Mouse (Mus musculus) splenic B cell, adult 2 months (primary cell): ENCODE measurements around the gene Tkt.
"Not testable (repeated sequence)": the region's sequence is repeated elsewhere in the genome, so short reads cannot be mapped to it uniquely, and the experiment has no call there.

Source experiments
- DNase-seq: peaks from one replicate; pipeline ENCODE4 v3.0.0-alpha.2; 2011; ENCODE audit warnings: low read depth, low spot score
- H3K27me3 ChIP-seq: 2 replicates; pipeline ENCODE4 v1.6.1; 2012; ENCODE audit warnings: mild to moderate bottlenecking, low read length, moderate library complexity, mixed read lengths; ENCODE audit not compliant: control insufficient read depth, poor library complexity, insufficient read depth, severe bottlenecking
- H3K36me3 ChIP-seq: 2 replicates; pipeline ENCODE4 v1.6.1; 2012; ENCODE audit warnings: mild to moderate bottlenecking, low read length, moderate library complexity, mixed read lengths; ENCODE audit not compliant: control insufficient read depth, poor library complexity, insufficient read depth, severe bottlenecking

Gene Tkt

DNA sequence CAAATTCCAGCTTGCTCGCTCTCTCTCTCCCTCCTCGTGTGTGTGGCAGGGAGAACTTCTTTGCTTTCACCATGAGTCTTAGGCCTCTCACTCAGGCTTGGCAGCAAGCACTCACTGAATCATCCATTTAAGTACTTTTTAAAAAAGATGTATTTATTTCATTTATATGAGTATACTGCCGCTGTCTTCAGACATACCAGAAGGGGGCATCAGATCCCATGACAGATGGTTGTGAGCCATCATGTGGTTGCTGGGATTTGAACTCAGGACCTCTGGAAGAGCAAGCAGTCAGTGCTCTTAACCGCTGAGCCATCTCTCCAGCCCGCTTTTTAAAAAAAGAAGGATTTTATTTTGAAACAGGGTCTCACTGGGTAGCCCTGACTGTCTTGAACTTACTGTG is 4.8 kb upstream of the Tkt start:
- H3K36me3 ChIP-seq, DNase-seq, H3K27me3 ChIP-seq: not testable (repeated sequence)

DNA sequence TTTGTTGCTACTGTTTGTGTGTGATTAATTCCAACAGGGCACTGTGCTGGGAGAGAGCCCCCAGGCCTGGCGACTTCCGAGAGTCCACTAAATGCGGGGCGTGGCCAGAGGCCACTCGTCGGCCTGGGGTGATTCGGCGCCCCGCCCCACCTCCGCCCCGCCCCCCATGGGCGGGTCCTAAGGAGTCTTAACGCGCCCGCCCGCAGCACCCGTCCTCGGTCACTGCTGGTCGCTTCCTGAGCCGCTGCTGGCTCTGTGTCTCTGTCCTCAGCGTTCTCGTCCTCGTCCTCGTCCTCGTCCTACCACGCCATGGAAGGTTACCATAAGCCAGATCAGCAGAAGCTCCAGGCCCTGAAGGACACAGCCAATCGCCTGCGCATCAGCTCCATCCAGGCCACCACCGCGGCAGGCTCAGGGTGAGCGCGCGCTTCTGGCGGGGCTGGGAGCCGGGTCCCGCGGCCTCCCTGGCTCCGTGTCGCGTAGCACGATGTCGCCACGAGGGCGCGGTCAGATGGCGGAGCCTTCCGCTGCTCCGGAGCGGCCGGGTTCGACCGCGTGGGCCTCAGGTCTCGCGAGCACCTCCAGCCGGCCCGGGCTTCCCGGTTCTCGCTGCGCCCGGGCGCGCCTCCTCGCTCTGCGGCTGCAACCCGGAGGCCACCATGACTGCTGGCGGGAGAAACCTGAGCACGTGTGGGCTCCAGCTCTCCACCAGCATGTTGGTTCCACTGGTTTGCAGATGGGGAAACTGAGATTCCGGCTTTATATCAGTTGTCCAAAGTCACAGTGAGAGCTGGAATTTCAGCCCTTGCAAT is 1.0 kb downstream of the Tkt start:
- no peaks in the 10 kb centered on the region for H3K27me3 ChIP-seq
- peak; percentile 92 for DNase-seq
- no peaks in the 10 kb centered on the region for H3K36me3 ChIP-seq

DNA sequence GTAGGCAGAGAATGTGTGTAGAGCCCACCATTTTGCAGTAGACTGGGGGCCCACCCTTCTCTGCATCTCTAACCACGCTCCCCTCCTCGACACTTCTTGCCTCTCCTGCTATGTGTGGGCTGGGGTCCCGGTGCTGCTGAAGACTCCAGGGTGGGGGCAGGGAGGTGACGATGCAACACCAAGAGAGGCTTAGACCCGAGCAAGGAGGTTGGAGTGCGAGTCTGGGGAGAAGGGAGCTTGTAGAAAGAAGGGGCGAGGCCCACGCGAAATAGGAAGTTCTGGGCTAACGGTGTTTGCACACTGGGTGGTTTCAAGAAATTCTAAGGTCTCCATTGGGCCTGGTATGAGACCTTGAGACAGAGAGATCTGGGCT is 1.6 kb downstream of the Tkt start:
- Histone ChIP-seq H3K36me3 (no peaks in the 10 kb centered on the region), H3K27me3 (no peaks in the 10 kb centered on the region)
- DNase-seq, result peak; percentile 39

DNA sequence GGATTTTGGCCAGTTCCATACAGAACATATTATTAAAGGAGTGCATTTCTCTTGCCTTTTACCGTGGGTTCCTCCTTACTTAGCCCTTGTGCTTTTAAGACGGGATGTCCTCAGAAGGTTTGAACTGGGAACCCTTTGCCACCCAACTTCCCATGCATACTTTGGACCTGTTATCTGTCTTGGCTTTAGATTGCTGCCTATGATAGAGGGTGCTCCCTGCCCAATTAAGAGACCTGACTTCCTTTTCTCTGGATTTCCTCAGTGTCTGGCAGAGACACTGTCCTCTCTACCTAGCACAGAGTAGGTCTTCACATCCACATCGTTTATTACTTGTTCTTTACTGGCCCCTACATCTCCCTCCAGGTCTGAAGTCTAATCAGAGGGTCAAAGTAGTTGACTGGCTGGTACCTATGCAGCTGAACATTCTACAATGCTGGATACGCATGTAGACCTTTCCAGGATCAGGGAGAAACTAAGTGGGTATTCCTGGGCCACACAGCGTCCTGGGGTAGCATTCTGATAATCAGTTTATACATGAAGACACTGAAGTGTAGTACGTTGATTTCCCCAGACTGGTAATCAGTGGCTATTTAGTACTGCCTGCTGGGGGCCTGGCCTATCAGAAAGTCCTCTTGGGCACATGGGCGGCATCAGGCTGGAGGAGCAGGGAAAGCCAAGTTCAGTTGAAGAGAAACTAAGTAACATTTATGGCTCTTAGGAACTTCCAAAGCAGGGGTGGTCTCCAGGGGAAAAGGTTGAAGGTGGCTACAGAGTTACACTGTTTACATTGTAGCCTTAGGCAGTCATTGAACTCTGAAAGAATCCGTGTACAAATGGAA is 2.3 kb downstream of the Tkt start:
- no peak for DNase-seq
- H3K27me3 ChIP-seq, result no peaks in the 10 kb centered on the region
- no peaks in the 10 kb centered on the region for H3K36me3 ChIP-seq

DNA sequence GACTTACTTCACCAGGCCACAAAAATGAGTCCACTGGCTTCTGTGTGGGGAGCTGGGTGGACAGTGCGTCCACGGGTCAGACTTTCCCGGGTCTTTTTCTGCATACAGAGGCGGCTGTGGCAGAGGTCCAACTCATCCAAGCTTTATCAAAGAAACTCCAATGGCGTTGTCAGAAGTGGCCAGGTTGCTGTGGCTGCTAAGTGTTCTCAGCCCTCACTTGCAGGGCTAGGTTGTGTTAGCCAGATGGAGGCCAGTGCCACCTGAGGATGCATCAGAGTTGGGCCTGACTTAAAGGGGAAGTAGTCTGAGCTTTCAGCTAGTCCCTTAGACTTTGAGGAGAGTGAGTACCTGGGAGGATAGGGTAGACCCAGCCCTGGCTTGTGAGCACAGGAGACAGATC is 3.4 kb downstream of the Tkt start:
- H3K27me3 ChIP-seq, result no peaks in the 10 kb centered on the region
- H3K36me3 ChIP-seq, result peaks cover 4% of the 10 kb centered on the region
- peak; percentile 38 for DNase-seq

DNA sequence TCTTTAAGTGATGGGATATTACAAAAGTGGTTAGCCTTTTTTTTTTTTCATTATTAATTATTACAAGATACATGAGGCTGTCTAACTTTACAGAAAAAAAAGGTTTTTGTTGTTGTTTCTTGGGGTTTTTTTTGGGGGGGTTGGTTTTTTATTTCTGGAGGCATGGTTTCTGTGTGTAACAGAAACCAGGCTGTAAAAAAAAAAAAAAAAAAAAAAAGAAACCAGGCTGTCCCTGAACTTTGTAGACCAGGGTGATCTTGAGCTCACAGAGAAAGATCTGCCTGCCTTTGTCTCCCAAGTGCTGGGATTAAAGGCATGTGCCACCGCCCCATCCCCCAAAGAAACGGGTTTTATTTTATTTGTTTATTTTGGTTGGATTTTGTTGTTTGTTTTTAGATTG is 3.8 kb downstream of the Tkt start:
- Histone ChIP-seq H3K27me3 (no peaks in the 10 kb centered on the region), H3K36me3 (peaks cover 5% of the 10 kb centered on the region)
- DNase-seq, result no peak

DNA sequence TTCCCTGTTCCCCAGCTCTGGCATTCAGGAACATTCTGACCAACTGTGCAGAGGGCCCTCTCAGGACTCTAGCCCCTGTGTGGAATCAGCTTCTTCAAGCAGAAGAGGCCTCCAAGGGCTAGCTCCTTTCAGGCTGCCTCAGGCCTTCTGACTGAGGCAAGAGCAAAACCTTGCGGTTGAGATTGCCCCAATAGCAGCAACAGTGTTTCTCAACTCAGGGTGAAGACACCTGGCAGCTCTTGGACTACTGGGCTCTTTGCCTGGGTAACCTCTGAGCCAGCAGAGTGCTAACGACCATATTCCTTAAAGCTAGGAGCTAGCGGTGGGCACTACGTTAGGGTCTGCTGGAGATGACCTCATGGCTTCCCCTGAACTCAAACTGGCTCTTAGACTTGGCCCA is 5.0 kb downstream of the Tkt start:
- no peak for DNase-seq
- Histone ChIP-seq H3K27me3 (no peaks in the 10 kb centered on the region), H3K36me3 (peaks cover 6% of the 10 kb centered on the region)

DNA sequence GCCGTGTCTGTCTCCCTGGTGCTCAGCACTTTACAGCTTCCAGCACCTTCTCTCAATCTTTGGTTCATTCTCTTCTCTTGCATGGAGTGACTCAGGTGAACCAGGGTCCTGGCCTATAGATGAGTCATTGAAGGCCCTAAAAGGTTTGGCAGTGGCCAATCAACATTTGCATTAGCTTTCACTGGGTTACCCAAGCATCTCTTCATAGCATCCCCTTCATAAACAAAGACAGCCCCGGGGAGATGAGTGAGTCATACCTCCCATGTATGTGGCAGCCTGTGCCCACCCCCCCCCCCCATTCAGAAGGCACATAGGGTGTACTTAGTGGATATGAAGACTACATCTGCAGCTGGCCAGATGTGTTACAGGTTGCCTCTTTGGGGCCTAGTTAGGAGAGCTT is 8.5 kb downstream of the Tkt start:
- DNase-seq, result no peak
- Histone ChIP-seq H3K27me3 (no peaks in the 10 kb centered on the region), H3K36me3 (peaks cover 21% of the 10 kb centered on the region)

DNA sequence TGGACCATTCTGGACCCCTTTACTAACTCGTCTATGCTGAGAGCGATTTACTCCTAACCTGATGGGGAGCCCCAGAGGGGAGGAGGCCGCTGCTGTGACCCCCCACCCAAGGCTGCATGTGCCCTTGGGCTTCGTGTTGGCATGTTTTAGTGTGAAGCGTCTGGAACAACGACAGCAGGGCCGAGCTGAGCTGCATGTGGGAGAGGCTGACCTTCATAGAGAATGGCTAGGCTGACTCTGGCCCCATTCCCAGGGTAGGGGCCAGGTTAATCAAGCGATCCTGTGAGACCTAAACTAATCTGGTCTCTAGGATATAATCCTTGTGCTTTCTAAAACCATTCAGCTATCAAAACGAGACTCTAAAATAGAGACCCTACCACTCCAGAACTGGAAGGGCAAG is 9.6 kb downstream of the Tkt start:
- no peak for DNase-seq
- no peaks in the 10 kb centered on the region for H3K27me3 ChIP-seq
- H3K36me3 ChIP-seq, result peaks cover 21% of the 10 kb centered on the region

DNA sequence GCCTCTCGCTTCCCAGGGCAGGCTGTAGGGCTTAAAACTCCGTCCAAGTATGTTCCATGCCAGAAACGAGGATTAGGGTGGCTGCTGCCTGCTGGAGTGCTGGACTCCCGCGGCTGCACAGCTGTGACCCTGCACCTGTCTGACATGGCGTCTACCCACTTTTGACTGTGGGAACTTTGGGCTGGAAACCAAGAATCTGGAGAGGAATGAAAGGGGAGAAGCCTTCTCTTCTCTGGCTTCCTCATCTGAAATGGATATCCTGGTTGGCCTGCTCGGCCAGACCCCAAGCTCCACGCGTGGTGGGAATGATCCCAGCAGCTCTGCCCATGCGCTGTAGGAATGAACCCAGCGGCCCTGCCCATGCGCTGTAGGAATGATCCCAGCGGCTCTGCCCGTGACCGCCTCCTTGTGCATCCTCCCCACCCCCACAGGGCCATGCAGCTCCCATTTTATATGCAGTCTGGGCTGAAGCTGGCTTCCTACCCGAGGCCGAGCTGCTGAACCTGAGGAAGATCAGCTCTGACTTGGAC is 11.2 kb downstream of the Tkt start:
- no peak for DNase-seq
- Histone ChIP-seq H3K27me3 (no peaks in the 10 kb centered on the region), H3K36me3 (peaks cover 23% of the 10 kb centered on the region)

DNA sequence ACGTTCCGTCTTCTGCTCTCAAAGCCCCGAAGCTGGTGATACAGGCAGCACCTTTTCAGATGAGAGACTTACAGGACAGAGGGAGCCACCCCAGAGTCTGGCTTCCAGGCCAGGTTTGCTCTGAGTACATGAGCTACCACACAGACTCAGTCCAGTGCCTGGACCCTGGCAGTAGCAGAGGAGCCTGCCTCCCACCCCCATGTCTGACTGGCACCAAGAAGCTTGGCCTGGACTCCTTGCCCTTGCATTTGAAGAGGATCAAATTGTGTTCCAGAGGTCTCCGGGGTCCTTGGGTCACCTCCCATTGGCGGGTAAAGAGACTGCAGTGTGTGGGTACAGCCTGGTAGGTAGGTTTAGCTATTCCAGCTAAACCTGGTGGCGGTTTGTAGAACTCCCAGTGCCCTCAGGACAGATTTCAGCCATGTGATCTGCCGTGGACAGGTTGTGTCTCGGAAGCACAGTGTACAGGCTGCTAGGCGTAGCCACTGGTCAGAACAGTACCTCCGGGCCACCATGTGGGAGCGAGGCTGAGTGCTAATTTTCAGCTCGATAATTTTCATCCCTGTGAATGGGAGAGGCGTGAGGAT is 12.7 kb downstream of the Tkt start:
- Histone ChIP-seq H3K36me3 (peaks cover 27% of the 10 kb centered on the region), H3K27me3 (no peaks in the 10 kb centered on the region)
- DNase-seq, result no peak

DNA sequence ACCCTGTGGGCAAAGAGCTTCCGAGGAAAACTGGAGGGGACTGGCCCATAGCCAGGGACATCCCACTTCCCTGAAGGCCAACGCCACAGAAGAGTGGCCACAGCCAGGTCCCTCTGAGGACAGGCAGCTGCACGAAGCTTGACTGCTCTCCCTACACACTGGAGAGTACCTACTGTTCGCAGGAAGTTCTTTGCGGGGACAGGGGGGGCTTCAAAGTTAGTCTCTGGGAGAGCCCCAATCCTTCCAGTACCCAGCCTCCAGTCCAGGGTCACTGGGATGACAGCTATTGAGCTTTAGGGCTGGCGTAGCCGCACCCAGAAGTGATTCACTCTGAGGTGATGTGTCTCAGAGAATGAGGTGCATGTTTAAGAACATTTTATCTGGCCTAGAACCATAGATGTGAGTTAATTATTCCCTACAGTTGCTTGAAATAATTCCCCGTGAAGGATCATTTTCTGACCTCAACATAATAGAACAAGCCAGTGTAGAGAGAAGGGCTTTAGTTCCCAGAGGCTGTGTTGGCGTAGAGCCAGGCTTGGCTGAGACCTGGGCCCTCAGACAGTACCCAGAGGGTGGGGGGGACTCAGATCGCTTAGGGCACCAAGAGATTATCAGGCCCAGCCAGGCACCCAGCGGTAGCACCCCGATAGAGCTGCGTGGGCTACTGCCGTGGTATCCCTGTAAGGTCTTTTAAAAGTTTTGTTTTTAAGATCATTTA is 13.5 kb downstream of the Tkt start:
- H3K27me3 ChIP-seq, result no peaks in the 10 kb centered on the region
- H3K36me3 ChIP-seq, result peaks cover 23% of the 10 kb centered on the region
- DNase-seq, result no peak

DNA sequence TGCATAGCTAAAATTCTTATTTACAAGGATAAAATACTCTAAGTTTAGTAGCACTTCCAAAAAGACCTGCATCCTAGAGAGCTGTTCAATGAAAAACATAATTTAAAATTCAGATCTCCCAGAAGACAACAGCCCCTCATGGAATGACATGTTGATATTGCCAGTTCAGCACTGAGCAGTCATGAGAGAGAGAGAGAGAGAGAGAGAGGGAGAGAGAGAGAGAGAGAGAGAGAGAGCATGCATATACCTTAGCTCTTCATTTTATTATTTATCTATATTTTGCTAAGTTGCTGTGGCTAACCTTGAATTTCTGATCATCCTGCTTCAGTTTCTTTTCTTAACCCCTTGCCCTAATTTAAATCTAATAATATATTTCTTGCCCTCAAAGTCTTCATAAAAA is 14.2 kb downstream of the Tkt start:
- no peaks in the 10 kb centered on the region for H3K27me3 ChIP-seq
- DNase-seq, result no peak
- H3K36me3 ChIP-seq, result peaks cover 21% of the 10 kb centered on the region

DNA sequence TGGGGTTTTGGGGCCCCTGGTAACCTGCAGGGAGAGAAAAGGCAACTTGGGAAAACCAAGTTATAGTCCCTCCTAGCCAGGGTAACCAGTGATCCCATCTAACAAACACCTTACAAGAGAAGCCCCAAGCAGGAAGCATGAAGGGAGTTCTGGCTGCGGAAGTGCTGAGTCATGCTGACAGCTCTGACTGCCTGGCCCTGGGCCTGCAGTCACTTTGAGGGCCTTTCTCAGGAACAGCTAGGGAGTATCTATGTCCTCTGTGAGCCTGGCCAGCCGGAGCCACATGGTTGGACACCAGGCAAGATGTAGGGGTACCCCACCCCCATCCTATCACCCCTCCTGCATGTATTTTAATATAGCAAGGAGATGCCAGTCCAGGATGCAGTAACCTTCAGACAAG is 16.3 kb downstream of the Tkt start:
- Histone ChIP-seq H3K36me3 (peaks cover 27% of the 10 kb centered on the region), H3K27me3 (no peaks in the 10 kb centered on the region)
- DNase-seq, result no peak
